ENCODE assay signal across 13 mouse cellular contexts in genomic region chr8:126532284-126532974, GRCm38 (mm10). TPM values are rescaled to one million over a fixed set of nuclear protein-coding genes. Genes with fewer than 3 reads are reported as not detected.
DNase-seq lines count a peak whose midpoint lies in the region; TF ChIP-seq lines count a peak whose summit lies in the region.
"Had no signal": no experiment of that assay in that cellular context is flagged by ENCODE, and none has a peak within 500 bp of the region (broad histone marks: within the 10 kb centered on the region; RNA-seq: fewer than 3 reads in every experiment).

No protein-coding gene starts in this region.

- no peak for TF ChIP-seq CTCF in lung, adult 2 months (IDR thresholded peaks at IDR 0.05; ENCODE audit: insufficient read depth, low read length)

- TF ChIP-seq POLR2A in lung, adult 2 months (IDR thresholded peaks at IDR 0.05; ENCODE audit: borderline replicate concordance, extremely low read depth, low read depth, low read length): no peak

- 39% methylated on average over 7 of the region's 7 CpGs for WGBS in lung, adult 2 months

- no peak overlapping the region for H3K4me3 ChIP-seq in lung, adult 2 months (replicated peaks; ENCODE audit: extremely low read depth, low read depth, low read length)
- H3K4me3 ChIP-seq: embryonic facial prominence, embryonic 15.5 days; intestine, embryonic 15.5 days; limb, embryonic 13.5 days; lung, embryonic 15.5 days had no signal

- peak; percentile 18 for DNase-seq in embryo, embryonic 10 days (ENCODE audit: low spot score)
- no peak for DNase-seq in embryo, embryonic 9.5 days (ENCODE audit: extremely low spot score)
- DNase-seq in lung, adult 18-20 months: peak; percentile 52 to 58
- DNase-seq in lung, adult 2 months: no peak
- DNase-seq in R1 (ENCODE audit: low read depth, low spot score): peak; percentile 29
- peak; percentile 51 for DNase-seq in gastrocnemius, postnatal 10 days
- DNase-seq in layer of hippocampus, adult 11-12 months (ENCODE audit: low spot score): no peak
- no peak for DNase-seq in left cerebral cortex, adult 11 months (ENCODE audit: low spot score)
- DNase-seq: right cerebral cortex, postnatal 4 days had no signal

- peaks cover 11% of the 10 kb centered on the region for H3K4me1 ChIP-seq in lung, adult 2 months (ENCODE audit: control insufficient read depth, insufficient read depth, low read length)

RNA-seq across cellular contexts. Expression of gene Tarbp1, which starts 57.6 kb away (rescaled TPM):
- polyA plus RNA-seq in lung, adult 2 months (2012; rRNA removed): 4.4 TPM in 2 replicates
- total RNA-seq in gastrocnemius, postnatal 10 days (2021): 1 to 10 TPM; 5.4 to 6.0 TPM

Comparison
In these comparisons a context has a peak if more than half of its experiments do, and no peak if none do; other contexts are left out.
1. DNase-seq: peak in embryo, embryonic 10 days (single experiment), lung, adult 18-20 months (2 of 2), R1 (single experiment) and gastrocnemius, postnatal 10 days (single experiment); none in embryo, embryonic 9.5 days (single experiment), lung, adult 2 months (single experiment), layer of hippocampus, adult 11-12 months (single experiment) and left cerebral cortex, adult 11 months (single experiment).